Mouse (Mus musculus) hindbrain, embryonic 13.5 days (tissue): ENCODE measurements around the gene Pitpnm3. TPM values are rescaled to one million over a fixed set of nuclear protein-coding genes. Genes with fewer than 3 reads are reported as not detected.

Experiments used
- ATAC-seq: fragments of 200-750 bp; cut with Nextera tagmentation; 2 replicates; pipeline ENCODE4 v1.8.0; 2017; ENCODE audit warnings: moderate TSS enrichment; ENCODE audit not compliant: low FRiP score
- H3K27ac ChIP-seq: fragments of 300-500 bp; sonication (generic); 2 replicates; pipeline ENCODE4 v1.5.1; 2015; ENCODE audit warnings: inconsistent platforms, mild to moderate bottlenecking, moderate library complexity
- H3K27me3 ChIP-seq: fragments of 300-500 bp; sonication (generic); 2 replicates; pipeline ENCODE4 v1.6.1; 2015; ENCODE audit warnings: mild to moderate bottlenecking, inconsistent platforms
- H3K36me3 ChIP-seq: fragments of 300-500 bp; sonication (generic); 2 replicates; pipeline ENCODE4 v1.6.1; 2015; ENCODE audit warnings: mild to moderate bottlenecking, inconsistent platforms
- H3K4me1 ChIP-seq: fragments of 300-500 bp; sonication (generic); replicated peaks from 2 replicates; pipeline ENCODE4 v1.6.1; 2015; ENCODE audit warnings: inconsistent platforms
- H3K4me2 ChIP-seq: fragments of 300-500 bp; sonication (generic); 2 replicates; pipeline ENCODE4 v1.6.1; 2015; ENCODE audit warnings: inconsistent platforms, mild to moderate bottlenecking, moderate library complexity
- H3K4me3 ChIP-seq: fragments of 300-500 bp; sonication (generic); 2 replicates; pipeline ENCODE4 v1.5.1; 2015; ENCODE audit warnings: mild to moderate bottlenecking, inconsistent platforms
- H3K9ac ChIP-seq: fragments of 300-500 bp; sonication (generic); 2 replicates; pipeline ENCODE4 v1.6.1; 2015; ENCODE audit warnings: mild to moderate bottlenecking, inconsistent platforms
- H3K9me3 ChIP-seq: fragments of 300-500 bp; sonication (generic); 2 replicates; pipeline ENCODE4 v1.6.1; 2016; ENCODE audit warnings: inconsistent platforms
- WGBS: fragments of 180-500 bp; shearing (Covaris S2); methylation state at CpG from one replicate; pipeline ENCODE4 v1.1.7; 2015; 5-methylcytosine and 5-hydroxymethylcytosine counted together
- polyA plus RNA-seq: library from polyadenylated mRNA; unstranded; fragments of >200 nt; fragmentation: Nextera tagmentation; extraction: Ambion mirVana; gene quantifications from 2 replicates; pipeline ENCODE4 v1.2.1, GENCODE M21; 2015

Gene Pitpnm3
- polyA plus RNA-seq, 1 experiment from 2014 or later, result 1.9 TPM

GRCm38 (mm10) chr11:72155186-72155980 lies 19.8 kb upstream of the Pitpnm3 start:
- 55% methylated on average over 11 of the region's 11 CpGs for WGBS
- Histone ChIP-seq H3K4me2 (no peak overlapping the region), H3K4me1 (peaks cover 11% of the 10 kb centered on the region), H3K27me3 (no peaks in the 10 kb centered on the region), H3K36me3 (peaks cover 68% of the 10 kb centered on the region), H3K9me3 (no peaks in the 10 kb centered on the region), H3K27ac (peak overlapping the region; percentile 71), H3K9ac (0 out of 2 replicates have a peak overlapping the region, but pooled peaks have one; percentile 39), H3K4me3 (no peak overlapping the region)
- no peak for ATAC-seq

DNA sequence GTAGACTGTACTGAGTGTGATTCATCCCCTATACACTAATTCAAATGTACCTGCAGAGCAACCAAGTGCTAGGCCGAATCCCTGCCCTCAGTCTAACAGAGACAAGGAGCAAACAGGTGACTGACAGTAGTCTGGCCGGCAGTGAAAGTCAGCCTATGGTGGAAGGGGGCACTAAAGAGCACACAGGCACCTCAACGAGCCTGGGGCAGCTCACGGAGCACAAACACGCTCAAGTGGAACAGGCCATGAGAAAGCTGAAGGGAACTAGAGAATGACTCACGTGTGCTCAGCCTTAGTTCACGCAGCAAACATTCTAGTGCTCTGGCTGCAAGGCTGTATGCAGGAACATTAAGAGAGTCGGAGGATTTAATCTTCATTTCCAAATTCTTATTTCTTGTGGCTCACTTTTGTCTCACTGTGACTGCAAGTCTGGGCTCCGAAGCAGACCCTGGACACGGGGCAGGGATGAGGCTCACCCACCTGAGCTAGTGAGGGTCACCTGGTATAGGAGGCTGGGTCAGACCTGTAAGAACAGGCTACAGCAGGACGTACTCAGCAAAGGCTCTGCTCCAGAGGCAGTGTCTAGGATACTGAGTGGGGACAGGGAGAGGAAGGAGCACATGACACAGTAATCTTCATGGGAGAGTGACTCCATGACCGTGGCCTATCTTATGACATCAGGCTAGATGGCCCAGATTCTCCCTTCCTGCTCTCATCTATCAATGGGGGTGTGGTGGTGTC lies 17.7 kb upstream of the Pitpnm3 start:
- no peaks in the 10 kb centered on the region for H3K9me3 ChIP-seq
- ATAC-seq, result no peak
- H3K27ac ChIP-seq, result no peak overlapping the region
- H3K4me1 ChIP-seq, result peaks cover 16% of the 10 kb centered on the region
- H3K36me3 ChIP-seq, result peaks cover 49% of the 10 kb centered on the region
- H3K4me3 ChIP-seq, result no peak overlapping the region
- 84% methylated on average over 12 of the region's 12 CpGs for whole genome bisulfite sequencing
- no peak overlapping the region for H3K4me2 ChIP-seq
- no peaks in the 10 kb centered on the region for H3K27me3 ChIP-seq
- no peak overlapping the region for H3K9ac ChIP-seq

GRCm38 (mm10) chr11:72151120-72151519 lies 15.5 kb upstream of the Pitpnm3 start:
- no peak overlapping the region for H3K9ac ChIP-seq
- 67% methylated on average over 2 of the region's 2 CpGs for WGBS
- no peak overlapping the region for H3K27ac ChIP-seq
- no peaks in the 10 kb centered on the region for H3K9me3 ChIP-seq
- no peak overlapping the region for H3K4me2 ChIP-seq
- H3K4me1 ChIP-seq, result peaks cover 26% of the 10 kb centered on the region
- no peak overlapping the region for H3K4me3 ChIP-seq
- H3K36me3 ChIP-seq, result peaks cover 33% of the 10 kb centered on the region
- H3K27me3 ChIP-seq, result no peaks in the 10 kb centered on the region
- ATAC-seq, result no peak

DNA sequence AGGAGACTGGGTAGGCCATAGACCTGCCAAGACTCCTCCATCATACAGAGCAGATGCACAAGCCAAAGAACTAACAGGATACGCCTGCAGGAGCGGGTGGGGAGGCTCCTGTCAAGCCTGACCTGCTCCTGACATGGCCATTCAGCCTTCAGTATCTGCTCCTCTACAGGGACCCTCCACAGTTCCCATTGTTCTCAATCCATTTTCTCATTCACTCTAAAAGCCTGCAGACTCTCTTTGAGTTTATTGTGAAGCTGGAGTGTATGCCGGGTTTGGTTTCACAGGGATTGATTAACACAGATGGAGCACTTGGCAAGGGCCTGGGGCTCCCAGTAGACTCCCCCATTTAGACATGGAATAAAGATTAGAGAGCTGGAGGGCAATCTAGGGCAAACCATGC lies 12.3 kb upstream of the Pitpnm3 start:
- no peaks in the 10 kb centered on the region for H3K27me3 ChIP-seq
- H3K4me3 ChIP-seq, result no peak overlapping the region
- H3K4me2 ChIP-seq, result no peak overlapping the region
- peak overlapping the region; percentile 66; the same call in 1 of the 2 replicates for H3K27ac ChIP-seq
- 15% methylated on average over 3 of the region's 3 CpGs for WGBS
- peaks cover 7% of the 10 kb centered on the region for H3K36me3 ChIP-seq
- H3K4me1 ChIP-seq, result peaks cover 25% of the 10 kb centered on the region
- H3K9me3 ChIP-seq, result no peaks in the 10 kb centered on the region
- H3K9ac ChIP-seq, result no peak overlapping the region
- peak; percentile 60; the same call in 1 of the 2 replicates for ATAC-seq

- no peak overlapping the region for H3K27ac ChIP-seq
- no peaks in the 10 kb centered on the region for H3K27me3 ChIP-seq
- no peak overlapping the region for H3K4me2 ChIP-seq
- no peaks in the 10 kb centered on the region for H3K9me3 ChIP-seq
- 84% methylated on average over 1 of the region's 1 CpGs for WGBS
- H3K9ac ChIP-seq, result no peak overlapping the region
- H3K36me3 ChIP-seq, result no peaks in the 10 kb centered on the region
- H3K4me3 ChIP-seq, result no peak overlapping the region
- ATAC-seq, result no peak
- peaks cover 32% of the 10 kb centered on the region for H3K4me1 ChIP-seq
Measured at GRCm38 (mm10) chr11:72145877-72146248, 10.3 kb upstream of the Pitpnm3 start.

DNA sequence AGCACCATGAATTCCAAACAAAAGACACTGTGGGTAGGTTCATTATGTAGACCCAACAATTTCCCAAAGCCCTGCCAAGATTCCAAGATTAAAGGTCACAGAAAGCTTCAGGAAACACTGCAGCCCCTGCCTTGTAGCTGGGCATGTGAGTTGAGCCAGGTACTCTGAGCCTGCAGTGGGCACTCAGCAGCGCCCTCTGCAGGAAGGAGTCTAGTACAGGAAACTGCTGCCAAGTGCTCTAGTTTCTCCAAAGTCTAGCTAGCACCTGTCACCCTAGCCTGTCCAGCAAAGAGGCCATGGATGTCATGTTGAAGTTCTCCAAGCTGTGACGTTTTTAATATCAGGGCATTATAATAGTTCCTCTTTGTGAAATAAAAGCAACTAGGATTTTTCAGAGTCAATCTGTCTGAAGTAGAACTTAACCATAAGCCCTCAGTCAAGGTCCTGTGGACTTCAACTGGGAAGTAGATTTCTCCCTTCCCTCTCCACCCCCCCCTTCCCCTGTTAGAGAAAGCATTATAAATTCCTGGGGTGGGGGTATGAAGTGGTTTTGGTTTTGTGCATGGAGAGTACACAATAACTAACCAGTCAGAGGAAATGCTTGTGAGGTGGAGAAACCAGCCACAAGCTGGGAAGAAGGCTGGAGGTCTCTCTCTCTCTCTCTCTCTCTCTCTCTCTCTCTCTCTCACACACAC lies 9.8 kb upstream of the Pitpnm3 start:
- 10% methylated on average over 2 of the region's 2 CpGs for whole genome bisulfite sequencing
- Histone ChIP-seq H3K4me3 (no peak overlapping the region), H3K4me2 (no peak overlapping the region), H3K9me3 (no peaks in the 10 kb centered on the region), H3K4me1 (peaks cover 37% of the 10 kb centered on the region), H3K27ac (no peak overlapping the region), H3K9ac (no peak overlapping the region), H3K36me3 (no peaks in the 10 kb centered on the region), H3K27me3 (no peaks in the 10 kb centered on the region)
- no peak for ATAC-seq

DNA sequence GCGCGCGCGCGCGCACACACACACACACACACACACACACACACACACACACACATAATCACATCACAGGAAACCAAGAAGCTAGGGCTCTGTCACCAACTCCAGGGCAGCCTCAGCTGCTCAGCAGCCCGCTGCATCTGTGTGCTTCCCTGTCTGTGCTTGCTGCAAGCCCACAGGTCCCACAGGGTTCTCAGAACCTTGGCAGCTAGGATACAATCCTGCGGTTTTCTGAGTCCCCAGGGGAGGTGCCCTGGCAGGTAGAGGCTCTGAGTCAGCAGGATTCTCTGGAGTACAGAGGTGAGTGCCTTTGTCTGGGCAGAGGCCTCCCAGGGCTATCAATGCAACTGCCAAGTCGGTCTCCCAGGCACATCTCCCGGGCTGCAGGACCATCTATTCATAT lies 7.3 kb upstream of the Pitpnm3 start:
- ATAC-seq, result no peak
- 32% methylated on average over 10 of the region's 10 CpGs for WGBS
- peak overlapping the region; percentile 70 for H3K27ac ChIP-seq
- peaks cover 11% of the 10 kb centered on the region for H3K27me3 ChIP-seq
- peak overlapping the region; percentile 9; the same call in 1 of the 2 replicates for H3K9ac ChIP-seq
- H3K4me1 ChIP-seq, result peaks cover 27% of the 10 kb centered on the region
- 0 out of 2 replicates have a peak overlapping the region, but pooled peaks have one; percentile 11 for H3K4me2 ChIP-seq
- no peaks in the 10 kb centered on the region for H3K9me3 ChIP-seq
- no peaks in the 10 kb centered on the region for H3K36me3 ChIP-seq
- H3K4me3 ChIP-seq, result no peak overlapping the region

- Histone ChIP-seq H3K9me3 (no peaks in the 10 kb centered on the region), H3K27me3 (peaks cover 34% of the 10 kb centered on the region), H3K27ac (no peak overlapping the region), H3K4me1 (peaks cover 35% of the 10 kb centered on the region), H3K36me3 (no peaks in the 10 kb centered on the region), H3K4me3 (no peak overlapping the region), H3K4me2 (no peak overlapping the region), H3K9ac (no peak overlapping the region; the same call in 1 of the 2 replicates)
- ATAC-seq, result no peak
- WGBS, result 74% methylated on average over 6 of the region's 6 CpGs
Measured at GRCm38 (mm10) chr11:72140198-72140597, 4.6 kb upstream of the Pitpnm3 start.

DNA sequence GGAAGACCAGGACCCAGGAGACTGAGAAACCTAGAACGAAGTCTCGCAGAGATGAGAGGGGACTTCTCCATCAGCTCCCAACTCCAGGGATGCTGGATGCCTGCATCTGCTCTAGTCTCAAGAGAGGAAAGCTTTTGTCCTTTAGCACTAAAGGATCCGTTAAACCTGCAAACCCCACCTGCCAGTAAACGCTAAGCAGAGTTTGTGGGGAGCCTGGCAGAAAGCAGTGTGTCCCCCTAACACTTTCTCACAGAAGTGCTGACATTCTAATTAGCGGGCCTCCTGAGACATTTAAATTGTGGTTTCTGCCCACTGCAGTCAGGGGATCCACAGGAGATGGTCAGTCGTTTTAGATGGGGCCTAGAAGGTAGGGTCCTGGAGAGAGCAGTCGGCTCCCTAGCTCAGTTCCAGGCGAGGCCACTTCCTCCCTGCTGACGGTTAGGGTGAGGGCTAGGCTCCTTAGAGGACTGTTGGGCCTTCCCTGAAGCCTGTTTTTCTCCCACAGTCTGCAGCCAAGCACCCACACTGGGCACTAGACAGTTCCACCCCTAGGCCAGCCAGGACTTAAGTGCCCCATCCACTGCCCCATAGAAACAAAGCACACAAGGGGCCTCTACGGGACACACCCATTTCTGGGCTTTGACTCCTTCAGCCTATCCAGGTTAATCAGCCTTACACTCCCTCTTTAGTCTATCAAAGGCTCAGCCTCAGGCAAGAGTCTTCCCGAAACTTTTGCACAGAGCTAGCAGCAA lies 829 bp upstream of the Pitpnm3 start:
- peak overlapping the region; percentile 40; the same call in 1 of the 2 replicates for H3K27ac ChIP-seq
- WGBS, result 28% methylated on average over 11 of the region's 11 CpGs
- no peak for ATAC-seq

GRCm38 (mm10) chr11:72134536-72135382 lies 819 bp downstream of the Pitpnm3 start:
- no peak overlapping the region for H3K27ac ChIP-seq
- H3K9ac ChIP-seq, result peak overlapping the region; percentile 87
- peak; percentile 43; the same call in 1 of the 2 replicates for ATAC-seq
- H3K4me2 ChIP-seq, result peak overlapping the region; percentile 95
- WGBS, result 15% methylated on average over 24 of the region's 24 CpGs
- H3K4me1 ChIP-seq, result peaks cover 49% of the 10 kb centered on the region
- H3K9me3 ChIP-seq, result no peaks in the 10 kb centered on the region
- H3K4me3 ChIP-seq, result peak overlapping the region; percentile 68
- no peaks in the 10 kb centered on the region for H3K36me3 ChIP-seq
- peaks cover 75% of the 10 kb centered on the region for H3K27me3 ChIP-seq

More for the DNA sequence above, 829 bp upstream of the Pitpnm3 start:
- Histone ChIP-seq H3K9ac (peak overlapping the region; percentile 87), H3K36me3 (no peaks in the 10 kb centered on the region), H3K9me3 (no peaks in the 10 kb centered on the region), H3K4me3 (peak overlapping the region; percentile 68), H3K27me3 (peaks cover 72% of the 10 kb centered on the region), H3K4me2 (peak overlapping the region; percentile 95), H3K4me1 (peaks cover 46% of the 10 kb centered on the region)

DNA sequence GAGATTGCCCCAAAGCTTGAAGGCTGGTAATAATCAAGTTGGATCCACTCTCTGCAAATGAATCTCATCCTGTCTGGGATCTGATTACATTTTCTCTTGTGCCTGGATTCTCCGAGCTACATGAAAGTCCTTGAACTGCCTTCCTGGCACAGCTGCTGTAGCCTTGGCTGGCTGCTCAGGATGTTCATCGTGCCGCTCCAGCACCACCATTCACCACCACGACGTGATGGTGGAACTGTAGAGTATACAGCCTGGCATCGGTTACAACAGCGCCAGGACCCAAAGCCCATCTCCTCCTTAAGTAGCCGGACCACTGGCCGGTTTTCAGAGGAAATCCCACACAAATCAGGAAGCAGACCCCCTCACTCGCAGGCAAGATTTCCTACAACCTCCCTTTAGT lies 2.5 kb downstream of the Pitpnm3 start:
- 78% methylated on average over 10 of the region's 10 CpGs for WGBS
- Histone ChIP-seq H3K9ac (no peak overlapping the region), H3K36me3 (no peaks in the 10 kb centered on the region), H3K4me3 (no peak overlapping the region), H3K27me3 (peaks cover 72% of the 10 kb centered on the region), H3K4me2 (no peak overlapping the region), H3K9me3 (no peaks in the 10 kb centered on the region), H3K27ac (no peak overlapping the region), H3K4me1 (peaks cover 51% of the 10 kb centered on the region)
- ATAC-seq, result no peak
